Mouse (Mus musculus): ENCODE data around the gene Mark1.

The Mark1 gene

DNA sequence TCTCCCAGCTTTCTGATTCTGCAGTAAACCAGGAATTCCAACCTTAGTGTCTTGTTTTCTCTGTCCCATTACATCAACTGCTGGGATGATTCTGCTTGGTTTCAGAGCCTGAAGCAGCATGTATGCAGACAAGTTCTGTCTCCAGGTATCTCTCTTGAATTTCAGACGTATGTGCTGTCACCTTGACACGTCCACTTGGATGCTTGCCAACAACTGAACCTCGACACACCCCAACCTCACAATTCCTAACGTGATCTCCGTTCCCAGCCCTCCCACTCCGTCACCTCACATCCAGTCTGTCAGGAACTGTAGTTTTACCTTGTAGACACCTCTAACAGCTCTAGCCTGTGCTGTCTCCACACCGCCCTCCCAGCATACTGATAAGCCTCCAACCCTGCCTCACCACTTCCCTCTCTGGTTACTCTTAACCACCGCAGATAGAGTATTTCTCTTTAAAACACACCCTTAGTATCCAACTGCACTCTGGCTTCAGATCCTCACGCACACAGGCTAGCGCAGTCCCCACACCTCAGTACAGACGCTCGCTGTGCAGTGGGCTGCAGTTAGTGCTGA is 36.2 kb downstream of the Mark1 start:
- DNase-seq (ENCODE audit: low spot score in 2 of 2), result no peak

- DNase-seq (ENCODE audit: low spot score in 2 of 2), result no peak
Measured at GRCm38 (mm10) chr1:184961853-184962252, 37.5 kb downstream of the Mark1 start.

DNA sequence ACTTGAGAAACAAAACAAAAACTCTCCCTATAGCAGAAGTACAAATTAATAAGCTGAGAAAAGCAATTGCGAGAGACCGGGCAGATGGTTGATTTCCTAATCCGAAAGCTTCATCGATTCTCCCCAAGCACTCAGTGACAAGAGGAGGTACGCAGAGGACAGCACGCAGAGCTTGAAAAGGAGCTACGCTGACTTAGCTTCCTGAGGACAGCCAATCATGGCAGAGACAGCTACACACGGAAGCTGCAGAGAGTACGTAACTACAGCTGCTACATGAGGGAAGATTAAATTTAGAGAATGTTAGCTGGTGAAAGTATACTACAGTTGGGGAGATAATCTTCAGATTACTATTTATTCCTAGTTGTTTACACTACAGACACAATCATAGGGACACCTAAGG is 40.6 kb downstream of the Mark1 start:
- DNase-seq (ENCODE audit: low spot score in 2 of 2), result no peak

GRCm38 (mm10) chr1:184958388-184958787 is 41.0 kb downstream of the Mark1 start:
- no peak for DNase-seq (ENCODE audit: low spot score in 2 of 2)

- DNase-seq (ENCODE audit: low spot score in 2 of 2), result no peak
Measured at GRCm38 (mm10) chr1:184951758-184952157, 47.6 kb downstream of the Mark1 start.

DNA sequence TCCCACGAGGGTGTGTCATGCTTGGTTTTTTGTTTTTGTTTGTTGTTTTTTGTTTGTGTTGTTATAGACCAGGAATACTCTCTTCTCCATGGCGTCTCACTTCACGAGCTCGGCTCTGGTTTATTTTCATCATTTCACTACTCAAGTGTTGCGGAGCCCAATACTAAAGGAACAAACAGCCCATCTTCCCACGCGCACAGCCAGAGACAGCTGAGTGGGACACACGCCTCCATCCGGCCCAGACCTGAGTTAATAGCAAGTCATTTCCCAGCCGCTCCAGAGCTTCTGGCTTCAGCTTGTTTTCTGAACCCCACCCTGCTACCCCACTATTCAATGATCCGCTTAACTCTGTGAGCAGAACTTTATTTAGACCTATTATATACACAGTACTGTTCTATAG is 48.3 kb downstream of the Mark1 start:
- DNase-seq (ENCODE audit: low spot score in 2 of 2), result no peak

DNA sequence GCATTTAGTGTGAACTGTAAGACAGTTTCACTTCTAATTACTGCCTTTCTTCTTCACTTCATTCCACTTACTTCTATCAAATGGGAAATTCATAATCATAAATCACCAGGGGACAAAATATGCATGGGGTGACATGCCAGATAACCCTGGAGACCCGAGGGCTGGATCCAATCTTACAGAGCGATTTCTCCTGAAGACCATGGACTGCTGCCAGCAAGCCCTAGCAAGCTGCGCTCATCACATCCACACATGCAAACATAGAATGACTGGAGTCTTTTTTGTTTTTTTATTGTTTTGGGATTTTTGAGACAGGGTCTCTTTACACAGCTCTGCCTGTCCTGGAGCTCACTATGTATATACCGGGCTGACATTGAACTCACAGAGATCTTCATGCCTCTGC is 61.3 kb downstream of the Mark1 start:
- DNase-seq (ENCODE audit: low spot score in 2 of 2), result no peak

DNA sequence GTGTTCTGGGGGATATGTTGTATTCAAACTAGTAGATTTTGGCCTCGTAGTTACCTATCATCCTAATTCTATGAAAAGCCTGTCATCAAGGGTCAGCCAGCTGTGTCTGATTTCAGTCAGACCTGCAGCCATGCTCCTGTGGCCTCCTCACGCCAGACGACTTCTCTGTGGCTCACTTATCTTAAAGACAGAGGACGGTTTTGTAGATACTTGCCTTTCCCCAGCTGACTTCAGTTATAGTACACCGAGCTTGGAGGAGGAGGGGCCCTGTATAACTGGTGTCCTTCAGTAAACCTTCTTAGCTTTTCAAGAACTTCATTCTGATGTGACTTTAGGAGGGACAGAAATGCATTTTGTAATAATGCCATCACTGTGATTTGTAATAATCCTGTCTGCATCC is 63.4 kb downstream of the Mark1 start:
- no peak for DNase-seq (ENCODE audit: low spot score in 2 of 2)

- no peak for DNase-seq (ENCODE audit: low spot score in 2 of 2)
Measured at GRCm38 (mm10) chr1:184935490-184935889, 63.9 kb downstream of the Mark1 start.

- DNase-seq (ENCODE audit: low spot score in 2 of 2), result no peak
Measured at GRCm38 (mm10) chr1:184931097-184931496, 68.3 kb downstream of the Mark1 start.

DNA sequence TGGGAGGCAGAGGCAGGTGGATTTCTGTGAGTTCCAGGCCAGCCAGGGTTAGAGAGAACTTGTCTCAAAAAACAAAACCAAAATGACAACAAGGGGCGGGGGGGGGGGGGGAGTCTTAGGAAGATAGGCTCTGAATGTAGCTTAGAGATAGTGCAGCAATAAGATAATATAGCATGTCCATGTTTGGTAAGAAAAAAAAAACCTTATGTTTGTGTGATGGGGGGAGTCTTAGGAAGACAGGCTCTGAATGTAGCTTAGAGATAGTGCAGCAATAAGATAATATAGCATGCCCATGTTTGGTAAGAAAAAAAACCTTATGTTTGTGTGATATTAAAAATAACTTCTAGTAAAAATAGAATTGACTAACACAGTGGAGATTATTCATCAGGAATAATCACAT is 71.0 kb downstream of the Mark1 start:
- DNase-seq (ENCODE audit: low spot score in 2 of 2), result no peak

DNA sequence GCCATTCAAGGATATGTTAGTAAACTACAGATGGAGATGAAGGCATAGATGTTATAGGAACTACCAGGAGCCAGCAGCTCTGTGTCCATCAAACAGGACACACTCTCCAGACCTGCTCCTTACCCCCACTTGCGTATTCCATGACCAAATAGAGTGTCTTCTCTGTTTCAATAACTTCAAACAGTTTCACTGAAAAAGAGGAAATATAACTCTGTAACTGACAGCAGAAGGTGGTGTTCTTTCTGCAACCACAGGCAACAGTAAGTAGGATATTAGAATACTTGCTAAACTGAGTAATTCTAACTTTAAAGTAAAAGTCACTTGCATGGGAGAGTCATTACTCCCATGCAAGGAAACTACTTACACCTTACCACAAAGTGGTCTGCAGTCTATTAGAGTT is 71.5 kb downstream of the Mark1 start:
- no peak for DNase-seq (ENCODE audit: low spot score in 2 of 2)

DNA sequence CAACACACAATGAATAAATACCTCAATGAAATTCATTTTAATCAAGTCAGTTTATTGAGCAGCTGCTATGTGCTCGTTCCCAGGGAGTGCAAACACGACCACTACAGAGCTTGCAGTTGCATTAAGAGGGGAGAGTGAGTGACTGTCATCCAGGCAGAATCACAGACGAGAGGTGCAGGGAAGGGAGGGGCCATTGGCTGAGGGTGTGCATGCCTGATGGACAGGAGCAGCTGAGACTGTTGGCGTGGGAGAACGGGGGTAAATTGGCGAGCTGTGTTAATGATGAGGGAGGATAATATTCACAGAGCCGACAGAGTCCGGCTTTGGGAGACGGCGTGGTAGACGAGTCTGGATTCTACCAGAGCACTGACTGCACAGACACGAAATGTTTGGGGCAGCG is 76.5 kb downstream of the Mark1 start:
- no peak for DNase-seq (ENCODE audit: low spot score in 2 of 2)

- DNase-seq (ENCODE audit: low spot score in 2 of 2), result no peak
Measured at GRCm38 (mm10) chr1:184920057-184920456, 79.3 kb downstream of the Mark1 start.

- no peak for DNase-seq (ENCODE audit: low spot score in 2 of 2)
Measured at GRCm38 (mm10) chr1:184918227-184918888, 81.0 kb downstream of the Mark1 start.

- DNase-seq (ENCODE audit: low spot score in 2 of 2), result no peak
Measured at GRCm38 (mm10) chr1:184912336-184912735, 87.0 kb downstream of the Mark1 start.

GRCm38 (mm10) chr1:184911861-184912260 is 87.5 kb downstream of the Mark1 start:
- DNase-seq (ENCODE audit: low spot score in 2 of 2), result no peak

DNA sequence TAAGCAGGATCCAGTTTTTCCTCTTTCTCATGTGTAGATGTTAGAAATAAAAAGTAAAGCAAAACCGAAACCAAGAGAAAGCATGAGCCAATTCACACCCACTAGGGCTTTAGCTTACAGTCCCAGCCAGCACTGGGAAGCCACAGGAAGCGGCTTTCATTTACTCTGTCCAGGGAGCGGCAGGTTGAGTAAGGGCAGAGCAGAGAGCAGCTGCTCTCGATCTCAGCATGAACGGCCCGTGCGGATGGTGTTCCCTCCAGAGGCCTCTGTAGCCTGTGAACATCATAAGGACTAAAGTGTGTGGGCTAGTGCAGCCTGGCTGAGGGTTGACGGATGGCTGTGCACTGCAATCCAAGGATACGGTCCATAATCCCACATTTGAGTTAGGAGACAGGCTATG is 90.8 kb downstream of the Mark1 start:
- DNase-seq (ENCODE audit: low spot score in 2 of 2), result peak; percentile 32 to 37

DNA sequence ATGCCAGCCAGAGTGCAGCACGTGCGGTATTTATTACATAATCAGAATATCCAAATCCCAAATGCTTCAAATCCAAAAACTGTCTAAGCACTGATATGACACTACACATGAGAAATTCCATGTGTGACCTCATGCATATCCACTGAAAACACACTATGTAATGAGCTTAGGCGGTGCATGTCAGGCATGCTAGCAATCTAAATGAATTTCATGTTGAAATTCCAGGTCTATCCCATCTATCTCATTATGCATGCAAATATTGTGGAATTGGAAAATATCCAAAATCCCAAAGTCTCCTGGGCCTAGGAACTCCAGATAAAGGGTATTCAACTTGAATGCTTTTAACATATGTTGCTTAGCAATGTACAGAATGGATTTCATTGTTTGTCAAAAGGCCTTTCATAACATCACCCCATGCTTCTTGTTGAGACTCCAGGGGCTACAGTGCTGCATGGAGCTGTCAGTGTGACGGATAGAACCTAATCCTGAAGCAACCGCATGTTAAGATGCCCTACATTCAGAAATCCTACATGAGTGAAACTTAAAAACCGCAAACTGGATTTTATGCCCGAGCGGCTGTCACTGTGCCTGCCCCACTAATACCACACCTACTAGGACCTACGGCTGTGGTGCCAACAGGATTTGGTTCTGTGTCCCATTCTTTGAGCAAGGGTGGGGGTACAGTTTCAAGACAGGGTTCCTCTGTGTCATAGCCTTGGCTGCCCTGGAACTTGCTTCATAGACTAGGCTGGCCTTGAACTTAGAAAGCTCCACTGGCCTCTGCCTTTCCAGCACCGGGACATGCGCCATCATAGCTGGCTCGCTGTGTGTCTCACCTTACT is 93.2 kb downstream of the Mark1 start:
- no peak for DNase-seq (ENCODE audit: low spot score in 2 of 2)

GRCm38 (mm10) chr1:184905371-184905770 is 94.0 kb downstream of the Mark1 start:
- DNase-seq (ENCODE audit: low spot score in 2 of 2), result no peak

- no peak for DNase-seq (ENCODE audit: low spot score in 2 of 2)
Measured at GRCm38 (mm10) chr1:184903697-184904096, 95.7 kb downstream of the Mark1 start.

DNA sequence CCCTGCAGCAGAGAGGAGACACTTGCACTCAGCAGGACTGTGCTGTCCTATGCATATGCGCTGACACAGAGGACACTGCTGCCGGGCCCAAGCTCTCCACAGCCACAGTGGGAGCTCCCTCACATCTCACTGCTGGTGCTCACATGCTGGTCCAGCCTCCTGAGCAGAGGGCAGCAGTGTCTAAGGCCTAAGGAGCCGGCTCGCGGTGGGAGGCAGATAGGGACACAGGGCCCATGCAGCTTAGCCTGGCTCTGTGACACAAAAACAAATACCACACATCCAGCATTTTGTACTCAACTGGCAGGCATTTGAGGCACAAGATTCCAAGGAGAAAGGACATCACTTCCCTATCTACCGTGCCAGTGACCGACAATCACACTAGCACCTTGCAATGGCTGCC is 96.5 kb downstream of the Mark1 start:
- DNase-seq (ENCODE audit: low spot score in 2 of 2), result no peak

- DNase-seq (ENCODE audit: low spot score in 2 of 2), result no peak
Measured at GRCm38 (mm10) chr1:184897350-184897749, 102.0 kb downstream of the Mark1 start.

Data from heart, adult 9 months (tissue).